In the genomic region with DNA sequence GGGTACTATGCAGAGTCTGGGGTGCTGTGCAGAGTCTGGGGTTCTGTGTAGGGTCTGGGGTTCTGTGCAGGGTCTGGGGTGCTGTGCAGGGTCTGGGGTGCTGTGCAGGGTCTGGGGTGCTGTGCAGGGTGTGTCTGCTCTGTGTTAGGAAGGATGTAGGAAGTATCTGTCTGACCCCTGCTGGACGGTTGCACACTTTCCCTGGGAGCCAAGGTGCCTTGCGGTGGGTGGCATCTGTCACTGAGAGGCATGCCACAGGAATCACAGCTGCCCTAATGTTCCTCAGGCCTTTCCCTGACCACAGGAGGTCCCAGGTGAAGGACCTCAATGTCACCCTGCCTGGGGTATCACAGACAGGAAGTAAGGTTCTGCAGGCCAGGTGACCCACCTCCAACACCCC, we compare ENCODE assay signal across 10 mouse cellular contexts.
A peak's percentile ranks its signal among the peaks of the same experiment; 100 is the strongest.
DNase-seq lines count a peak whose midpoint lies in the region; ATAC-seq and TF ChIP-seq lines count a peak whose summit lies in the region.
"Had no signal": no experiment of that assay in that cellular context is flagged by ENCODE, and none has a peak within 500 bp of the region (broad histone marks: within the 10 kb centered on the region; RNA-seq: fewer than 3 reads in every experiment).

No protein-coding gene starts in this region.

- no peaks in the 10 kb centered on the region for H3K36me3 ChIP-seq in lung, embryonic 15.5 days
- H3K36me3 ChIP-seq in forebrain, postnatal 0 days (ENCODE audit: insufficient read depth), result no peaks in the 10 kb centered on the region
- H3K36me3 ChIP-seq in splenic B cell, adult 2 months (ENCODE audit: control insufficient read depth, insufficient read depth, low read length, poor library complexity, severe bottlenecking), result no peaks in the 10 kb centered on the region

- 72% methylated on average over 2 of the region's 2 CpGs for WGBS in lung, embryonic 15.5 days
- WGBS in forebrain, postnatal 0 days, result 49% methylated on average over 2 of the region's 2 CpGs

- no peak overlapping the region; the same call in 1 of the 2 replicates for H3K27ac ChIP-seq in gastrocnemius, adult 2 months
- 0 out of 2 replicates have a peak overlapping the region, but pooled peaks have one; percentile 18 for H3K27ac ChIP-seq in lung, embryonic 15.5 days
- no peak overlapping the region for H3K27ac ChIP-seq in forebrain, postnatal 0 days (ENCODE audit: low read depth, low read length)

- no peak overlapping the region for H3K4me2 ChIP-seq in lung, embryonic 15.5 days
- H3K4me2 ChIP-seq in forebrain, postnatal 0 days (ENCODE audit: low read depth), result no peak overlapping the region

- H3K4me1 ChIP-seq in lung, embryonic 15.5 days, result peaks cover 79% of the 10 kb centered on the region
- peaks cover 49% of the 10 kb centered on the region for H3K4me1 ChIP-seq in forebrain, postnatal 0 days (ENCODE audit: insufficient read depth)

- TF ChIP-seq CTCF in gastrocnemius, adult 2 months (IDR thresholded peaks at IDR 0.05), result peak; percentile 42
- peak; percentile 51 for TF ChIP-seq CTCF in forebrain, postnatal 0 days (IDR thresholded peaks at IDR 0.05; ENCODE audit: low read depth)

- no peak for DNase-seq in gastrocnemius, adult 2 months
- DNase-seq in gastrocnemius, adult 18-20 months (ENCODE audit: low spot score), result no peak
- no peak for DNase-seq in lung, adult 18-20 months
- no peak for DNase-seq in forebrain, postnatal 0 days
- peak; percentile 61 for DNase-seq in splenic B cell, adult 2 months (ENCODE audit: low read depth, low spot score)
- DNase-seq in urinary bladder, postnatal 4 days (ENCODE audit: low spot score in 2 of 2), result no peak
- DNase-seq: embryo, embryonic 11 days; kidney, adult 11 months had no signal

- ATAC-seq in lung, embryonic 15.5 days (ENCODE audit: borderline replicate concordance, extremely low read depth, low FRiP score, low TSS enrichment), result no peak
- no peak for ATAC-seq in forebrain, postnatal 0 days
- no peak for ATAC-seq in activated CD4-positive, CD25-positive, alpha-beta regulatory T cell, adult 4 months

- H3K9me3 ChIP-seq in lung, embryonic 15.5 days, result no peaks in the 10 kb centered on the region
- no peaks in the 10 kb centered on the region for H3K9me3 ChIP-seq in forebrain, postnatal 0 days (ENCODE audit: low read length)

- H3K4me3 ChIP-seq in gastrocnemius, adult 2 months, result no peak overlapping the region
- no peak overlapping the region for H3K4me3 ChIP-seq in lung, embryonic 15.5 days
- H3K4me3 ChIP-seq in forebrain, postnatal 0 days (ENCODE audit: low read depth, low read length), result no peak overlapping the region

- no peak overlapping the region for H3K9ac ChIP-seq in lung, embryonic 15.5 days
- H3K9ac ChIP-seq in forebrain, postnatal 0 days, result no peak overlapping the region

- no peaks in the 10 kb centered on the region for H3K27me3 ChIP-seq in lung, embryonic 15.5 days
- H3K27me3 ChIP-seq in forebrain, postnatal 0 days (ENCODE audit: insufficient read depth, low read length), result no peaks in the 10 kb centered on the region
- H3K27me3 ChIP-seq in splenic B cell, adult 2 months (ENCODE audit: control insufficient read depth, insufficient read depth, low read length, poor library complexity, severe bottlenecking), result no peaks in the 10 kb centered on the region

- intact Hi-C loops in gastrocnemius, adult 2 months (cut with DNase I), result no loop called here
